Mouse (Mus musculus) MEL (cell line): ENCODE data around the gene Gm42791.

Experiments
- CTCF ChIP-seq, 3 experiments: IDR thresholded peaks in 2 of 3; conservative IDR thresholded peaks in 1 of 3; 2 replicates each; pipeline ENCODE4 v1.5.1; 2011 to 2012; ENCODE audit warnings: low read length in 3 of 3, low read depth in 2 of 3, mild to moderate bottlenecking in 2 of 3, improper control_type of control experiment in 1 of 3, inconsistent platforms in 1 of 3, mixed read lengths in 1 of 3, moderate library complexity in 1 of 3; ENCODE audit not compliant: control insufficient read depth in 1 of 3, insufficient read depth in 1 of 3, poor library complexity in 1 of 3, severe bottlenecking in 1 of 3
- GABPA ChIP-seq: IDR thresholded peaks from 2 replicates; pipeline ENCODE4 v1.6.1; 2012; ENCODE audit warnings: low read depth, mild to moderate bottlenecking, inconsistent platforms, low read length, improper control_type of control experiment, moderate library complexity
- GATA1 ChIP-seq: IDR thresholded peaks from 2 replicates; pipeline ENCODE4 v1.6.1; 2011; ENCODE audit warnings: low read depth, low read length, improper control_type of control experiment
- MAX ChIP-seq: IDR thresholded peaks from 2 replicates; pipeline ENCODE4 v1.6.1; 2011; ENCODE audit warnings: low read length, improper control_type of control experiment
- POLR2A ChIP-seq, 2 experiments: IDR thresholded peaks; 2 replicates each; pipeline ENCODE4 v1.6.1; 2011 to 2012; ENCODE audit warnings: low read length in 2 of 2, mild to moderate bottlenecking in 2 of 2, control low read depth in 1 of 2, improper control_type of control experiment in 1 of 2, low read depth in 1 of 2, moderate library complexity in 1 of 2; ENCODE audit not compliant: control insufficient read depth in 1 of 2, insufficient read depth in 1 of 2, poor library complexity in 1 of 2
- POLR2AphosphoS5 ChIP-seq: IDR thresholded peaks from 2 replicates; pipeline ENCODE4 v1.6.1; 2012; ENCODE audit warnings: low read depth, borderline replicate concordance, mild to moderate bottlenecking, inconsistent platforms, low read length, moderate library complexity, mixed read lengths
- TBP ChIP-seq: IDR thresholded peaks from 2 replicates; pipeline ENCODE4 v1.8.0; 2011; ENCODE audit warnings: low read depth, low read length, improper control_type of control experiment
- USF2 ChIP-seq, 2 experiments: IDR thresholded peaks; 2 replicates each; pipeline ENCODE4 v1.6.1; 2011 to 2012; ENCODE audit warnings: improper control_type of control experiment in 2 of 2, low read length in 2 of 2, borderline replicate concordance in 1 of 2, inconsistent platforms in 1 of 2, low read depth in 1 of 2, mild to moderate bottlenecking in 1 of 2; ENCODE audit not compliant: insufficient read depth in 1 of 2
- ZMIZ1 ChIP-seq: IDR thresholded peaks from 2 replicates; pipeline ENCODE4 v1.6.1; 2012; ENCODE audit warnings: low read depth, mild to moderate bottlenecking, inconsistent platforms, low read length, improper control_type of control experiment, moderate library complexity

DNA sequence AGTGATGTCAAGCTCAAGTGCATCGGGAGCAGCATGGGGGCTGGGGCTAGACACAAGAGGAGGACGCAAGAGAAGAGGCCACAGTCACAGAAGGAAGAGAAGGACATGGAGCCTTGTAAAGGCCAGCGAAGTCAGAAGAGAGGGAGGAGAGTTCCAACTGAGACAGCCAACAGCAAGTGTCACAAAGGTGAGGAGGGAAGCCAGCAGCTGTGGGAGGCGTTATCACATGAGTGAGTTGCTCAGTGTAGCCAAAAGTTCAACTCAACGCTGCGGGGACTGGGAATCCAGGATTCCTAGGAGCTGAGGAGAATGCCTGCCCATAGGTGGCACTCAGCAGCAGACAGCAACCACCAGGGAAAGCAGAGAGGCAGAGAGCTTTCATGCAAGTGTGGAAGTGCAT is 85.5 kb downstream of the Gm42791 start:
- no peak for TF ChIP-seq GATA1
- no peak for TF ChIP-seq POLR2A (IDR thresholded peaks at IDR 0.05; ENCODE audit: control insufficient read depth in 1 of 2, insufficient read depth in 1 of 2, low read depth in 1 of 2, low read length in 2 of 2, poor library complexity in 1 of 2)
- no peak for TF ChIP-seq GABPA
- no peak for TF ChIP-seq ZMIZ1
- TF ChIP-seq CTCF (IDR thresholded peaks at IDR 0.05 in 2 of 3, conservative IDR thresholded peaks at IDR 0.05 in 1 of 3; ENCODE audit: control insufficient read depth in 1 of 3, insufficient read depth in 1 of 3, low read depth in 2 of 3, low read length in 3 of 3, poor library complexity in 1 of 3, severe bottlenecking in 1 of 3), result no peak
- no peak for TF ChIP-seq MAX
- no peak for TF ChIP-seq TBP
- TF ChIP-seq POLR2AphosphoS5, result no peak
- no peak for TF ChIP-seq USF2 (IDR thresholded peaks at IDR 0.05; ENCODE audit: borderline replicate concordance in 1 of 2, insufficient read depth in 1 of 2, low read depth in 1 of 2, low read length in 2 of 2)
